Mouse (Mus musculus) ES-E14 (cell line): ENCODE measurements around the gene Hist1h4h. TPM values are rescaled to one million over a fixed set of nuclear protein-coding genes. Genes with fewer than 3 reads are reported as not detected.

ENCODE experiments used
- DNase-seq: peaks from one replicate; pipeline ENCODE4 v3.0.0-alpha.2; 2013; ENCODE audit warnings: low read depth, low spot score
- H3K27ac ChIP-seq: 2 replicates; pipeline ENCODE4 v1.5.1; 2012; ENCODE audit warnings: low read depth, mild to moderate bottlenecking, low read length, moderate library complexity, mixed read lengths; ENCODE audit not compliant: poor library complexity, insufficient read depth, severe bottlenecking
- H3K36me3 ChIP-seq: 2 replicates; pipeline ENCODE4 v1.6.1; 2012; ENCODE audit warnings: mild to moderate bottlenecking, low read length, moderate library complexity, mixed read lengths; ENCODE audit not compliant: control insufficient read depth, poor library complexity, insufficient read depth, severe bottlenecking
- H3K4me1 ChIP-seq, 2 experiments: fragments of 150-350 bp in 1 of 2; sonication (generic) in 1 of 2; 2 replicates each; pipeline ENCODE4 v1.6.1; 2012; ENCODE audit warnings: low read length in 2 of 2, mild to moderate bottlenecking in 1 of 2, mixed read lengths in 1 of 2; ENCODE audit not compliant: control insufficient read depth in 2 of 2, insufficient read depth in 2 of 2, poor library complexity in 1 of 2
- H3K4me3 ChIP-seq, 2 experiments: fragments of 150-350 bp in 1 of 2; sonication (generic) in 1 of 2; 2 replicates each; pipeline ENCODE4 v1.5.1; 2012; ENCODE audit warnings: low read length in 2 of 2, low read depth in 1 of 2, mild to moderate bottlenecking in 1 of 2, mixed read lengths in 1 of 2; ENCODE audit not compliant: insufficient read depth in 1 of 2, poor library complexity in 1 of 2, severe bottlenecking in 1 of 2
- H3K9ac ChIP-seq: 2 replicates; pipeline ENCODE4 v1.6.1; 2012; ENCODE audit warnings: low read depth, mild to moderate bottlenecking, low read length, mixed read lengths; ENCODE audit not compliant: poor library complexity, insufficient read depth, severe bottlenecking
- H3K9me3 ChIP-seq: fragments of 150-350 bp; sonication (generic); 2 replicates; pipeline ENCODE4 v1.6.1; 2012; ENCODE audit warnings: low read depth, mild to moderate bottlenecking, low read length; ENCODE audit not compliant: control insufficient read depth, insufficient read depth
- CHD2 ChIP-seq: IDR thresholded peaks from 2 replicates; pipeline ENCODE4 v1.6.1; 2014; ENCODE audit warnings: mild to moderate bottlenecking, low read depth, low read length, inconsistent platforms
- HCFC1 ChIP-seq: IDR thresholded peaks from 2 replicates; pipeline ENCODE4 v1.6.1; 2012; ENCODE audit warnings: low read length, inconsistent platforms, borderline replicate concordance; ENCODE audit not compliant: insufficient read depth
- MAFK ChIP-seq: IDR thresholded peaks from 2 replicates; pipeline ENCODE4 v1.6.1; 2014; ENCODE audit warnings: mild to moderate bottlenecking, low read depth, low read length, inconsistent platforms; ENCODE audit not compliant: insufficient read depth
- ZC3H11A ChIP-seq: IDR thresholded peaks from 2 replicates; pipeline ENCODE4 v1.6.1; 2012; ENCODE audit warnings: low read depth, mild to moderate bottlenecking, inconsistent platforms, low read length, borderline replicate concordance
- ZNF384 ChIP-seq: IDR thresholded peaks from 2 replicates; pipeline ENCODE4 v1.6.1; 2012; ENCODE audit warnings: low read depth, low read length, inconsistent platforms
- in situ Hi-C, 2 experiments: fragments of 600-800 bp; cut with MboI; formaldehyde crosslinking; loops; one replicate each; pipeline ENCODE4 v1.15.1; 2025; ENCODE audit warnings: low sequenced_read_pairs in 2 of 2, inconsistent platforms in 1 of 2; ENCODE audit not compliant: unreplicated experiment in 2 of 2
- total RNA-seq: library from RNA; depleted of rRNA; stranded (reverse); fragments of 300-350 nt; gene quantifications from 2 replicates; pipeline ENCODE4 v1.2.3, GENCODE M21; 2012

The Hist1h4h gene
- total RNA-seq, 1 experiment, result 2,804 TPM

DNA sequence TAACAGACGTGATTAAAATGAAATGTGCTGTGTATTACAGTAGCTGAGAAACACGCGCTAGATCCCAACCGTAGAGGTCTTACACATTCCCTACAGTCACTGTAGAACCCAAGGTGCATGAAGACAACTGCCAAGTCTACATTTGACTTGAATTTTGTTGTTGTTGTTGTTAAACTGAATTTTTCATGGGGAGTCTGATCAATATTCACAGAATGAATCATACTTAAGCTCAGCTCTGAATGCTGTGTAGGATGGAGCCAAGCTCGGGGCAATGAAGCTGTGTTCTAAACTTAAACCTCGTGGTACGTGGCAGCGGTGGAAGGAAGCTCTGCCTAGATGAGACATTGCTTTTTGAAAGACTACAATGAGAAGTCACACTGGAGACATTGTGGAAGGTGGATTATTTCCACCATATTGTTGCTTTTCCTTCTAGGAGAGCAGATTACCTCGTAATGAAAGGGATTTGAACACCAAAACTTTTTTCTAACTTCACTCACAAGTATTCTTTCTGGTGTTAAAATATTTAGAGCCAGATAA lies 28.8 kb upstream of the Hist1h4h start:
- H3K36me3 ChIP-seq, result no peaks in the 10 kb centered on the region
- in situ Hi-C loops, result loop anchor here (25.0 kb wide), 1 partner anchor 190 kb away; no protein-coding TSS in a partner anchor
- H3K4me3 ChIP-seq, result peak overlapping the region in 1 of 2 experiments; percentile 34; a peak in 2 of 4 replicates
- no peak for TF ChIP-seq HCFC1
- TF ChIP-seq CHD2, result no peak
- no peak for TF ChIP-seq ZNF384
- TF ChIP-seq MAFK, result no peak
- TF ChIP-seq ZC3H11A, result no peak
- no peaks in the 10 kb centered on the region for H3K9me3 ChIP-seq
- H3K4me1 ChIP-seq, result peaks cover 0 to 6% of the 10 kb centered on the region in 2 experiments; a peak in 2 of 4 replicates
- H3K9ac ChIP-seq, result no peak overlapping the region
- DNase-seq, result no peak
- no peak overlapping the region for H3K27ac ChIP-seq

DNA sequence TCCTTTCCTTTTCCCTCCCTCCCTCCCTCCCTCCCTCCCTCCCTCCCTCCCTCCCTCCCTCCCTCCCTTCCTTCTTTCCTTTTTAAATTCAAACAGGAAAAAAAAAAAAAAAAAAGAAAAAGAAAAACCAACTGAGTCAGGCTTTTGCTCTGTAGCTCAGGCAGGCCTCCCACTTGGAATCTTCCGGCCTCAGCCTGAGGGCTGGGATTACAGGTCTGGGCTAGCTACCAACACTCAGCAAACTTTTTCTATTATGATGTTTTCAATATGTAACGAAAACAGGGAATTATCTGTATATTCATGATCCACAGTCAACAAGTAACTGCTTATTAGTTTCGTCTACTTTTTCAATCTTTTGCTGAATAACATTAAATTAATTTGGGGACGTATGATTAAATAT lies 27.9 kb upstream of the Hist1h4h start:
- Histone ChIP-seq H3K4me1 (peaks cover 2 to 6% of the 10 kb centered on the region in 2 experiments; a peak in 2 of 4 replicates), H3K4me3 (peak overlapping the region in 1 of 2 experiments; percentile 31; a peak in 1 of 4 replicates), H3K9me3 (no peaks in the 10 kb centered on the region), H3K9ac (no peak overlapping the region), H3K27ac (no peak overlapping the region), H3K36me3 (no peaks in the 10 kb centered on the region)
- DNase-seq, result no peak
- TF ChIP-seq MAFK (no peak), HCFC1 (no peak), CHD2 (no peak), ZC3H11A (no peak), ZNF384 (no peak)
- in situ Hi-C loops, result loop anchor here (25.0 kb wide), 1 partner anchor 191 kb away; no protein-coding TSS in a partner anchor

DNA sequence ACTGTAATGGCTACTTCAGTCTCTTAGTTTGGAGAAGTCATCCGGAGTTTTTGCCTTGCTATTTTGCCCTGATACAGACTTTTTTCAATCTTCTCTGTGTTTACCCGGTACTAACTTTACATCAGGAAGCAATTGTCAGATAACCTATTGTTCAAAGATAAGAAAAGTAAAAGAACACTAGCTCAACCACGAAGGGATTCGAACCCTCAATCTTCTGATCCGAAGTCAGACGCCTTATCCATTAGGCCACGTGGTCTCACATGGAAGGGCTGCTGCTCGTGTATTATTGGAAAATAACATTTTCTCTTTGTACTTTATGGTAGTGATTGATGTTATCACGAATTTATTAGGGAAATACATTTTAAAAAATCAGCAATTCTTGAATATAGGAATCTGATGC lies 27.1 kb upstream of the Hist1h4h start:
- H3K4me3 ChIP-seq, result peak overlapping the region; percentile 32 to 41; a peak in 3 of 4 replicates
- TF ChIP-seq ZNF384 (no peak), MAFK (peak; percentile 83), ZC3H11A (no peak), CHD2 (no peak), HCFC1 (no peak)
- no peak overlapping the region for H3K27ac ChIP-seq
- H3K9me3 ChIP-seq, result no peaks in the 10 kb centered on the region
- DNase-seq, result peak; percentile 64
- peaks cover 4% of the 10 kb centered on the region in 2 experiments; a peak in 2 of 4 replicates for H3K4me1 ChIP-seq
- H3K36me3 ChIP-seq, result no peaks in the 10 kb centered on the region
- in situ Hi-C loops, result loop anchor here (25.0 kb wide), 1 partner anchor 191 kb away; no protein-coding TSS in a partner anchor
- H3K9ac ChIP-seq, result no peak overlapping the region

DNA sequence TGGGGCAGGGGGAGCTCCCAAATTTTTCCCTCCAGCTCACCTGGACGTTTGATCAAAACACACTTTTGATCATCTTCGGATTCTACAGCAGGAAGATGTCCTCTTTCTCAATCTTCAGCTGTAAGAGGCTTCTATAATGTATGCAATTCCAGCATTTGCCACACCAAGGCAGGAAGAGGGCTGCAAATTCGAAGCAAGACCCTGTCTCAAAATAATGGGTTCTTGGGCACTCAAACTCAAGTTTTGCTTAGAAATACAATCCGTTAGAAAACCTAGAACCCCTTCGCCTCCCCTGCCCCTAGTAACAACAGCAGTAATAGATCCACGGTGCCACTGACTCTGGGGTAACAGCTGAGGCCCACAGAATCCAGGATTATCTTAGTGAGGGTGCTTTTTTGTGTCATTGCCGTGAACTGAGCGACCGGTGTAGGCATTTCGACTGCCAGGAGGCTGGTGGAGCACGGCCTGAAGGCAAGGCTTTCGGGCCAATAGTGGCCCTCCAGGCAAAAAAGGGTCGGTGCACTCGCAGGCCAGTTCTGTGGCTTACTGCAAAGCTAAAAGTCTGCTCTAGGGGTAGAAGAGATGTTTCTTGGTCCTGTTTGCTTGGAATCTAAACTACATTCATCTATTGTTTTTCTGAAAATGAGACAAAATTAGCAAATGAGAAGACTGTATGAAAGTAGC lies 25.0 kb upstream of the Hist1h4h start:
- no peak for DNase-seq
- no peak overlapping the region for H3K27ac ChIP-seq
- TF ChIP-seq CHD2 (no peak), HCFC1 (no peak), ZC3H11A (no peak), ZNF384 (no peak), MAFK (no peak)
- H3K9ac ChIP-seq, result peak overlapping the region; percentile 57
- H3K4me3 ChIP-seq, result peak overlapping the region; percentile 53 to 69
- no peaks in the 10 kb centered on the region for H3K36me3 ChIP-seq
- in situ Hi-C loops, result loop anchor here (25.0 kb wide), 1 partner anchor 194 kb away; no protein-coding TSS in a partner anchor
- peaks cover 5 to 6% of the 10 kb centered on the region in 2 experiments; a peak in 2 of 4 replicates for H3K4me1 ChIP-seq
- H3K9me3 ChIP-seq, result no peaks in the 10 kb centered on the region
